Mouse (Mus musculus) embryonic facial prominence, embryonic 11.5 days (tissue): ENCODE measurements at regions not wholly inside any gene's neighbourhood (a gene's known extent, or its start where the extent isn't known, plus 50 kb on each side); places are given as distances from the start of the nearest gene placed in this dataset.

Source experiments
- ATAC-seq: fragments of 200-750 bp; cut with Nextera tagmentation; replicated peaks from 2 replicates; pipeline ENCODE4 v1.8.0; 2017; ENCODE audit warnings: low read depth; ENCODE audit not compliant: insufficient number of reproducible peaks, low FRiP score, low TSS enrichment
- DNase-seq: peaks from one replicate; pipeline ENCODE4 v3.0.0-alpha.2; 2015; ENCODE audit warnings: low spot score
- H3K27ac ChIP-seq: fragments of 300-500 bp; sonication (generic); replicated peaks from 2 replicates; pipeline ENCODE4 v1.5.1; 2014; ENCODE audit warnings: mild to moderate bottlenecking, low read depth, low read length, control low read depth
- H3K27me3 ChIP-seq: fragments of 300-500 bp; sonication (generic); 2 replicates; pipeline ENCODE4 v1.6.1; 2014; ENCODE audit warnings: mild to moderate bottlenecking, low read length, moderate library complexity, mixed read lengths; ENCODE audit not compliant: control insufficient read depth, insufficient read depth
- H3K36me3 ChIP-seq: fragments of 300-500 bp; sonication (generic); replicated peaks from 2 replicates; pipeline ENCODE4 v1.6.1; 2014; ENCODE audit warnings: low read depth, mild to moderate bottlenecking, low read length, moderate library complexity, mixed read lengths; ENCODE audit not compliant: control insufficient read depth, insufficient read depth
- H3K4me1 ChIP-seq: fragments of 300-500 bp; sonication (generic); 2 replicates; pipeline ENCODE4 v1.6.1; 2014; ENCODE audit warnings: low read length, mixed read lengths; ENCODE audit not compliant: control insufficient read depth, insufficient read depth
- H3K4me2 ChIP-seq: fragments of 300-500 bp; sonication (generic); 2 replicates; pipeline ENCODE4 v1.6.1; 2014; ENCODE audit warnings: low read depth, mild to moderate bottlenecking, control low read depth, low read length, moderate library complexity
- H3K4me3 ChIP-seq: fragments of 300-500 bp; sonication (generic); 2 replicates; pipeline ENCODE4 v1.5.1; 2014; ENCODE audit warnings: low read depth, low read length, control low read depth
- H3K9ac ChIP-seq: fragments of 300-500 bp; sonication (generic); replicated peaks from 2 replicates; pipeline ENCODE4 v1.6.1; 2014; ENCODE audit warnings: mild to moderate bottlenecking, control low read depth, low read length
- H3K9me3 ChIP-seq: fragments of 300-500 bp; sonication (generic); replicated peaks from 2 replicates; pipeline ENCODE4 v1.6.1; 2016; ENCODE audit warnings: mild to moderate bottlenecking, low read length, inconsistent platforms, mixed read lengths; ENCODE audit not compliant: control insufficient read depth
- WGBS: fragments of 180-500 bp; shearing (Covaris S2); extraction: QIAGEN DNeasy Blood & Tissue Kit; methylation state at CpG from one replicate; pipeline ENCODE4 v1.1.7; 2014; 5-methylcytosine and 5-hydroxymethylcytosine counted together

- ATAC-seq (no peak), DNase-seq (peak; percentile 43)
- Histone ChIP-seq H3K36me3 (no peaks in the 10 kb centered on the region), H3K4me1 (no peaks in the 10 kb centered on the region), H3K27ac (no peak overlapping the region), H3K27me3 (no peaks in the 10 kb centered on the region), H3K9ac (no peak overlapping the region), H3K4me3 (no peak overlapping the region), H3K4me2 (no peak overlapping the region), H3K9me3 (no peaks in the 10 kb centered on the region)
- 60% methylated on average over 8 of the region's 8 CpGs for WGBS
Measured at GRCm38 (mm10) chr4:124402075-124402474, 208.5 kb downstream of the 3100002H09Rik start.

GRCm38 (mm10) chr4:124400741-124401140 lies 209.9 kb downstream of the 3100002H09Rik start:
- Histone ChIP-seq H3K9ac (no peak overlapping the region), H3K36me3 (no peaks in the 10 kb centered on the region), H3K27ac (no peak overlapping the region), H3K4me1 (no peaks in the 10 kb centered on the region), H3K4me2 (no peak overlapping the region), H3K27me3 (no peaks in the 10 kb centered on the region), H3K4me3 (no peak overlapping the region), H3K9me3 (no peaks in the 10 kb centered on the region)
- WGBS: 76% methylated on average over 8 of the region's 8 CpGs
- no peak for DNase-seq
- 0 out of 2 replicates have a peak, but pooled peaks have one; percentile 18 for ATAC-seq

- 59% methylated on average over 6 of the region's 6 CpGs for WGBS
- DNase-seq: no peak
- H3K4me2 ChIP-seq: no peak overlapping the region
- 0 out of 2 replicates have a peak, but pooled peaks have one; percentile 34 for ATAC-seq
- no peaks in the 10 kb centered on the region for H3K4me1 ChIP-seq
- no peak overlapping the region for H3K9ac ChIP-seq
- H3K36me3 ChIP-seq: no peaks in the 10 kb centered on the region
- H3K9me3 ChIP-seq: no peaks in the 10 kb centered on the region
- H3K27me3 ChIP-seq: no peaks in the 10 kb centered on the region
- no peak overlapping the region for H3K27ac ChIP-seq
- H3K4me3 ChIP-seq: no peak overlapping the region
Measured at GRCm38 (mm10) chr4:124400136-124400675, 210.4 kb downstream of the 3100002H09Rik start.

GRCm38 (mm10) chr4:124398354-124398753 lies 212.2 kb downstream of the 3100002H09Rik start:
- 29% methylated on average over 9 of the region's 9 CpGs for WGBS
- DNase-seq (no peak), ATAC-seq (no peak)
- H3K9me3 ChIP-seq: no peaks in the 10 kb centered on the region
- H3K4me2 ChIP-seq: no peak overlapping the region
- no peaks in the 10 kb centered on the region for H3K27me3 ChIP-seq
- H3K36me3 ChIP-seq: no peaks in the 10 kb centered on the region
- H3K9ac ChIP-seq: no peak overlapping the region
- no peak overlapping the region for H3K4me3 ChIP-seq
- H3K4me1 ChIP-seq: no peaks in the 10 kb centered on the region
- H3K27ac ChIP-seq: no peak overlapping the region

- H3K36me3 ChIP-seq: no peaks in the 10 kb centered on the region
Measured at GRCm38 (mm10) chr4:124396566-124397283, 213.9 kb downstream of the 3100002H09Rik start.

GRCm38 (mm10) chr4:124395966-124396395 lies 214.6 kb downstream of the 3100002H09Rik start:
- Histone ChIP-seq H3K4me1 (no peaks in the 10 kb centered on the region), H3K27ac (no peak overlapping the region), H3K4me3 (no peak overlapping the region), H3K27me3 (no peaks in the 10 kb centered on the region), H3K9ac (no peak overlapping the region), H3K36me3 (no peaks in the 10 kb centered on the region), H3K9me3 (no peaks in the 10 kb centered on the region), H3K4me2 (no peak overlapping the region)
- 82% methylated on average over 7 of the region's 7 CpGs for WGBS
- ATAC-seq (no peak), DNase-seq (no peak)

More at GRCm38 (mm10) chr4:124396566-124397283, 213.9 kb downstream of the 3100002H09Rik start:
- H3K9me3 ChIP-seq: no peaks in the 10 kb centered on the region
- no peaks in the 10 kb centered on the region for H3K27me3 ChIP-seq
- no peak overlapping the region for H3K4me2 ChIP-seq
- H3K9ac ChIP-seq: no peak overlapping the region
- 65% methylated on average over 13 of the region's 13 CpGs for WGBS
- no peak overlapping the region for H3K4me3 ChIP-seq
- DNase-seq (no peak), ATAC-seq (no peak)
- H3K27ac ChIP-seq: no peak overlapping the region
- H3K4me1 ChIP-seq: no peaks in the 10 kb centered on the region

- no peak overlapping the region for H3K4me3 ChIP-seq
- 69% methylated on average over 14 of the region's 14 CpGs for WGBS
- no peaks in the 10 kb centered on the region for H3K4me1 ChIP-seq
- no peak for DNase-seq
- no peaks in the 10 kb centered on the region for H3K36me3 ChIP-seq
- no peak overlapping the region for H3K4me2 ChIP-seq
- H3K9me3 ChIP-seq: no peaks in the 10 kb centered on the region
- H3K9ac ChIP-seq: no peak overlapping the region
- no peak overlapping the region for H3K27ac ChIP-seq
- ATAC-seq: 0 out of 2 replicates have a peak, but pooled peaks have one; percentile 44
- no peaks in the 10 kb centered on the region for H3K27me3 ChIP-seq
Measured at GRCm38 (mm10) chr4:124395069-124395965, 215.3 kb downstream of the 3100002H09Rik start.
